Mouse (Mus musculus) lung, adult 2 months (tissue): ENCODE data around the gene Slc26a11. TPM values are rescaled to one million over a fixed set of nuclear protein-coding genes. Genes with fewer than 3 reads are reported as not detected.

Source experiments
- DNase-seq: peaks from one replicate; pipeline ENCODE4 v3.0.0; 2022
- H3K4me1 ChIP-seq: fragments of 200-500 bp; 2 replicates; pipeline ENCODE4 v1.6.1; 2011; ENCODE audit warnings: low read length; ENCODE audit not compliant: control insufficient read depth, insufficient read depth
- H3K4me3 ChIP-seq: fragments of 200-500 bp; replicated peaks from 2 replicates; pipeline ENCODE3; 2011; ENCODE audit warnings: low read depth, mild to moderate bottlenecking, control low read depth, low read length; ENCODE audit errors: extremely low read depth
- CTCF ChIP-seq: fragments of 200-500 bp; IDR thresholded peaks from 2 replicates; pipeline ENCODE4 v1.5.1; 2011; ENCODE audit warnings: mild to moderate bottlenecking, low read length, control low read depth; ENCODE audit not compliant: insufficient read depth
- POLR2A ChIP-seq: fragments of 200-500 bp; IDR thresholded peaks from 2 replicates; pipeline ENCODE4 v1.6.1; 2011; ENCODE audit warnings: low read depth, mild to moderate bottlenecking, control low read depth, low read length, borderline replicate concordance; ENCODE audit errors: extremely low read depth
- WGBS: fragments of 180-500 bp; shearing (Covaris S2); methylation state at CpG from one replicate; pipeline ENCODE4 v1.1.7; 2018; 5-methylcytosine and 5-hydroxymethylcytosine counted together
- polyA plus RNA-seq: library from polyadenylated mRNA; depleted of rRNA; stranded (reverse); fragments of >200 nt; gene quantifications from 2 replicates; pipeline ENCODE4 v1.2.3, GENCODE M21; 2012; rRNA removed

The Slc26a11 gene
- polyA plus RNA-seq, 1 experiment, result 28.0 TPM

- Histone ChIP-seq H3K4me1 (peaks cover 3% of the 10 kb centered on the region), H3K4me3 (no peak overlapping the region)
- TF ChIP-seq CTCF (no peak), POLR2A (no peak)
- no peak for DNase-seq
- WGBS, result 63% methylated on average over 6 of the region's 6 CpGs
Observed at GRCm38 (mm10) chr11:119427431-119427830, 72.1 kb downstream of the Slc26a11 start.

- Histone ChIP-seq H3K4me1 (peaks cover 3% of the 10 kb centered on the region), H3K4me3 (no peak overlapping the region)
- TF ChIP-seq CTCF (no peak), POLR2A (no peak)
- DNase-seq, result no peak
- 80% methylated on average over 5 of the region's 5 CpGs for WGBS
Observed at GRCm38 (mm10) chr11:119427986-119428385, 72.6 kb downstream of the Slc26a11 start.

GRCm38 (mm10) chr11:119428649-119429136 lies 73.3 kb downstream of the Slc26a11 start:
- peaks cover 3% of the 10 kb centered on the region for H3K4me1 ChIP-seq
- 3% methylated on average over 21 of the region's 35 CpGs for WGBS
- H3K4me3 ChIP-seq, result no peak overlapping the region
- no peak for TF ChIP-seq CTCF
- TF ChIP-seq POLR2A, result no peak
- DNase-seq, result peak; percentile 31

Other genes with a start within 250 kb of the Slc26a11 start
- 15.8 and 17.6 TPM in 2 replicates for gene Tbc1d16, start 127.1 kb upstream of the Slc26a11 start, polyA plus RNA-seq
- gene Ccdc40, start 127.0 kb upstream of the Slc26a11 start, polyA plus RNA-seq, result 9.7 and 12.0 TPM in 2 replicates
- 188 and 192 TPM in 2 replicates for gene Gaa, start 87.7 kb upstream of the Slc26a11 start, polyA plus RNA-seq
- gene Eif4a3, start 55.5 kb upstream of the Slc26a11 start, polyA plus RNA-seq, result 79.7 and 87.9 TPM in 2 replicates
- 0.07 and 0.84 TPM in 2 replicates for gene Card14, start 47.8 kb upstream of the Slc26a11 start, polyA plus RNA-seq
- 63.2 and 66.5 TPM in 2 replicates for gene Sgsh, start within 50 bp of the Slc26a11 start, polyA plus RNA-seq
- gene Rnf213, start 37.5 kb downstream of the Slc26a11 start, polyA plus RNA-seq, result 19.5 and 24.3 TPM in 2 replicates
- 16.0 and 21.9 TPM in 2 replicates for gene Endov, start 135.8 kb downstream of the Slc26a11 start, polyA plus RNA-seq
- 8.7 and 11.8 TPM in 2 replicates for gene Nptx1, start 192.2 kb downstream of the Slc26a11 start, polyA plus RNA-seq
- 24.1 and 26.2 TPM in 2 replicates for gene Rptor, start 247.3 kb downstream of the Slc26a11 start, polyA plus RNA-seq